Mouse (Mus musculus) heart, postnatal 14 days (tissue): Measurements from ENCODE around the gene Mocs2. TPM values are rescaled to one million over a fixed set of nuclear protein-coding genes. Genes with fewer than 3 reads are reported as not detected.

Source experiments
- DNase-seq, 2 experiments: peaks; one replicate each; pipeline ENCODE4 v3.0.0; 2021 to 2022
- intact Hi-C: fragments of 180-260 bp; cut with DNase I; formaldehyde crosslinking; loops from one replicate; pipeline ENCODE4 v1.15.1; 2025
- total RNA-seq, 2 experiments: library from RNA; stranded (reverse); gene quantifications; 2 replicates each; pipeline ENCODE4 v1.2.3; 2021

The Mocs2 gene
- total RNA-seq, 2 experiments from 2014 or later: 52.5 to 54.7 TPM

GRCm38 (mm10) chr13:114848945-114849344, 30.9 kb downstream of the Mocs2 start:
- DNase-seq: no peak
- intact Hi-C loops: no loop called here

- intact Hi-C loops: no loop called here
- DNase-seq: no peak
These were observed 34.5 kb downstream of the Mocs2 start for GRCm38 (mm10) chr13:114852264-114853111.

- intact Hi-C loops: no loop called here
These were observed 35.1 kb downstream of the Mocs2 start for GRCm38 (mm10) chr13:114853152-114853551.

GRCm38 (mm10) chr13:114854023-114854422, 36.0 kb downstream of the Mocs2 start:
- intact Hi-C loops: no loop called here
- no peak for DNase-seq

More at GRCm38 (mm10) chr13:114853152-114853551, 35.1 kb downstream of the Mocs2 start:
- no peak for DNase-seq

GRCm38 (mm10) chr13:114854428-114854827, 36.4 kb downstream of the Mocs2 start:
- no peak for DNase-seq
- intact Hi-C loops: no loop called here

- peak; percentile 23 to 26 for DNase-seq
- intact Hi-C loops: no loop called here
These were observed 37.7 kb downstream of the Mocs2 start for GRCm38 (mm10) chr13:114855573-114856268.

- intact Hi-C loops: no loop called here
- no peak for DNase-seq
These were observed 38.2 kb downstream of the Mocs2 start for GRCm38 (mm10) chr13:114856269-114856627.

- no peak for DNase-seq
- intact Hi-C loops: no loop called here
These were observed 39.5 kb downstream of the Mocs2 start for GRCm38 (mm10) chr13:114857525-114857924.

- DNase-seq: no peak
- intact Hi-C loops: no loop called here
These were observed 56.7 kb downstream of the Mocs2 start for GRCm38 (mm10) chr13:114874738-114875137.

- no peak for DNase-seq
- intact Hi-C loops: no loop called here
These were observed 58.0 kb downstream of the Mocs2 start for GRCm38 (mm10) chr13:114876005-114876520.

- no peak for DNase-seq
- intact Hi-C loops: no loop called here
These were observed 60.6 kb downstream of the Mocs2 start for GRCm38 (mm10) chr13:114878667-114879066.

Other genes with a start within 250 kb of the Mocs2 start
- gene Itga2, start 113.9 kb downstream of the Mocs2 start, total RNA-seq: 1 to 10 TPM; 1.5 to 2.4 TPM